Mouse (Mus musculus): ENCODE measurements around the gene Igf2bp1. TPM values are rescaled to one million over a fixed set of nuclear protein-coding genes. Genes with fewer than 3 reads are reported as not detected.

Igf2bp1 gene
- total RNA-seq, 2 experiments from 2014 or later = 0.47 to 0.50 TPM

Small RNA genes lying within 50 kb of the gene (microRNA-seq; reads per million reads assigned to microRNA genes)
- 0 reads per million in 2 experiments for gene Mir3063

Other genes starting within 250 kb of the Igf2bp1 start
- 10 to 100 TPM; 17.8 to 21.3 TPM for gene Phospho1, start 181.4 kb downstream of the Igf2bp1 start, total RNA-seq (2021)
- 1 to 10 TPM; 2.1 to 2.6 TPM for gene Gngt2, start 168.7 kb downstream of the Igf2bp1 start, total RNA-seq (2021)
- 1 to 10 TPM; 3.7 to 4.4 TPM for gene Abi3, start 163.5 kb downstream of the Igf2bp1 start, total RNA-seq (2021)
- not detected for gene B4galnt2, start 91.0 kb downstream of the Igf2bp1 start, total RNA-seq (2021)
- not detected for gene Gip, start 18.6 kb upstream of the Igf2bp1 start, total RNA-seq (2021)
- gene Snf8, start 28.9 kb upstream of the Igf2bp1 start, total RNA-seq (2021) = 10 to 100 TPM; 91.6 to 93.2 TPM
- 10 to 100 TPM; 56.6 to 57.8 TPM for gene Ube2z, start 59.4 kb upstream of the Igf2bp1 start, total RNA-seq (2021)
- 100 to 1,000 TPM; 583 to 624 TPM for gene Atp5g1, start 69.7 kb upstream of the Igf2bp1 start, total RNA-seq (2021)
- not detected for gene Calcoco2, start 106.0 kb upstream of the Igf2bp1 start, total RNA-seq (2021)
- gene Ttll6, start 127.8 kb upstream of the Igf2bp1 start, total RNA-seq (2021) = under 1 TPM; 0.42 to 0.55 TPM
- gene Hoxb13, start 188.4 kb upstream of the Igf2bp1 start, total RNA-seq (2021) = not detected

Data from layer of hippocampus, postnatal 10 days (tissue).